Mouse (Mus musculus): Measurements from ENCODE around the gene Pyroxd2.
A peak's percentile ranks its signal among the peaks of the same experiment; 100 is the strongest.
"Not testable (repeated sequence)": the region's sequence is repeated elsewhere in the genome, so short reads cannot be mapped to it uniquely, and the experiment has no call there.

The Pyroxd2 gene

GRCm38 (mm10) chr19:42752363-42752931 is at the start of gene Pyroxd2:
Pyroxd2 (minus strand) TSS chr19:42752775.
- peak; percentile 67 for DNase-seq

- DNase-seq = no peak
Measured at GRCm38 (mm10) chr19:42797866-42798265, 45.3 kb upstream of the Pyroxd2 start.

- no peak for DNase-seq
Measured at GRCm38 (mm10) chr19:42795801-42796200, 43.2 kb upstream of the Pyroxd2 start.

GRCm38 (mm10) chr19:42794914-42795613 is 42.5 kb upstream of the Pyroxd2 start:
- peak; percentile 91 for DNase-seq

GRCm38 (mm10) chr19:42788311-42788710 is 35.7 kb upstream of the Pyroxd2 start:
- DNase-seq = no peak

- DNase-seq = no peak
Measured at GRCm38 (mm10) chr19:42785562-42786220, 33.1 kb upstream of the Pyroxd2 start.

- peak; percentile 66 for DNase-seq
Measured at GRCm38 (mm10) chr19:42785129-42785528, 32.6 kb upstream of the Pyroxd2 start.

GRCm38 (mm10) chr19:42780156-42780538 is 27.6 kb upstream of the Pyroxd2 start:
- not testable (repeated sequence) for DNase-seq

GRCm38 (mm10) chr19:42779531-42780155 is 27.1 kb upstream of the Pyroxd2 start, which contains the start of gene Hps1:
Hps1 (minus strand) TSS chr19:42779978.
- DNase-seq = peak; percentile 91

GRCm38 (mm10) chr19:42777801-42778200 is 25.2 kb upstream of the Pyroxd2 start:
- DNase-seq = peak; percentile 83

GRCm38 (mm10) chr19:42776813-42777212 is 24.2 kb upstream of the Pyroxd2 start:
- DNase-seq = peak; percentile 65

- no peak for DNase-seq
Measured at GRCm38 (mm10) chr19:42770141-42770872, 17.7 kb upstream of the Pyroxd2 start.

- DNase-seq = no peak
Measured at GRCm38 (mm10) chr19:42769648-42770047, 17.1 kb upstream of the Pyroxd2 start.

- DNase-seq = no peak
Measured at GRCm38 (mm10) chr19:42767361-42767760, 14.8 kb upstream of the Pyroxd2 start.

GRCm38 (mm10) chr19:42764398-42764797 is 11.8 kb upstream of the Pyroxd2 start:
- DNase-seq = no peak

- no peak for DNase-seq
Measured at GRCm38 (mm10) chr19:42756671-42757070, 4.1 kb upstream of the Pyroxd2 start.

- no peak for DNase-seq
Measured at GRCm38 (mm10) chr19:42755148-42755870, 2.7 kb upstream of the Pyroxd2 start.

- DNase-seq = no peak
Measured at GRCm38 (mm10) chr19:42753141-42753917, 754 bp upstream of the Pyroxd2 start.

- DNase-seq = no peak
Measured at GRCm38 (mm10) chr19:42750196-42750595, 2.4 kb downstream of the Pyroxd2 start.

GRCm38 (mm10) chr19:42746702-42747101 is 5.9 kb downstream of the Pyroxd2 start:
- no peak for DNase-seq

- no peak for DNase-seq
Measured at GRCm38 (mm10) chr19:42745869-42746224, 6.7 kb downstream of the Pyroxd2 start.

All from thymus, postnatal 4 days (tissue).